Mouse (Mus musculus): ENCODE data around the gene Gas2. TPM values are rescaled to one million over a fixed set of nuclear protein-coding genes. Genes with fewer than 3 reads are reported as not detected.

Gene Gas2
- total RNA-seq (2021): 1 to 10 TPM; 7.6 to 7.9 TPM
- long read RNA-seq, experiment 1, partial matches to known transcripts: 0 of 11 reads
- long read RNA-seq, experiment 1, other reads (novel, unspliced or antisense): 9 of 11 reads
- long read RNA-seq, experiment 2, partial matches to known transcripts: 0 of 11 reads
- long read RNA-seq, experiment 2, other reads (novel, unspliced or antisense): 8 of 11 reads

- DNase-seq: peak; percentile 93 to 94
- intact Hi-C loops (cut with DNase I): loop anchor here (5.0 kb wide), 1 partner anchor 111 kb away; no protein-coding TSS in a partner anchor
These were observed at the start of gene Gas2 for GRCm38 (mm10) chr7:51861250-51862096. TSS of gene Gas2 (plus strand) at chr7:51862015.

- DNase-seq: no peak
- intact Hi-C loops (cut with DNase I): no loop called here
These were observed 46.1 kb upstream of the Gas2 start for GRCm38 (mm10) chr7:51815473-51816282.

GRCm38 (mm10) chr7:51816283-51816839 lies 45.5 kb upstream of the Gas2 start:
- intact Hi-C loops (cut with DNase I): no loop called here

GRCm38 (mm10) chr7:51818251-51818974 lies 43.4 kb upstream of the Gas2 start:
- DNase-seq: no peak
- intact Hi-C loops (cut with DNase I): no loop called here

More at GRCm38 (mm10) chr7:51816283-51816839, 45.5 kb upstream of the Gas2 start:
- no peak for DNase-seq

GRCm38 (mm10) chr7:51819891-51820290 lies 41.9 kb upstream of the Gas2 start:
- DNase-seq: no peak
- intact Hi-C loops (cut with DNase I): no loop called here

GRCm38 (mm10) chr7:51821467-51821866 lies 40.3 kb upstream of the Gas2 start:
- no peak for DNase-seq

GRCm38 (mm10) chr7:51823562-51824338 lies 38.1 kb upstream of the Gas2 start:
- intact Hi-C loops (cut with DNase I): no loop called here

More at GRCm38 (mm10) chr7:51821467-51821866, 40.3 kb upstream of the Gas2 start:
- intact Hi-C loops (cut with DNase I): no loop called here

GRCm38 (mm10) chr7:51831917-51832316 lies 29.9 kb upstream of the Gas2 start:
- DNase-seq: peak in 1 of 2 experiments; percentile 7
- intact Hi-C loops (cut with DNase I): no loop called here

More at GRCm38 (mm10) chr7:51823562-51824338, 38.1 kb upstream of the Gas2 start:
- DNase-seq: no peak

GRCm38 (mm10) chr7:51840515-51840914 lies 21.3 kb upstream of the Gas2 start:
- no peak for DNase-seq
- intact Hi-C loops (cut with DNase I): no loop called here

GRCm38 (mm10) chr7:51850877-51851276 lies 10.9 kb upstream of the Gas2 start:
- intact Hi-C loops (cut with DNase I): no loop called here
- no peak for DNase-seq

- no peak for DNase-seq
These were observed 9.8 kb upstream of the Gas2 start for GRCm38 (mm10) chr7:51851890-51852507.

GRCm38 (mm10) chr7:51862097-51862492 lies 280 bp downstream of the Gas2 start, which contains the start of gene Fancf:
TSS of gene Fancf (minus strand) at chr7:51862267.
- DNase-seq: peak; percentile 98 to 99
- intact Hi-C loops (cut with DNase I): loop anchor here (5.0 kb wide), 1 partner anchor 110 kb away; no protein-coding TSS in a partner anchor

More at GRCm38 (mm10) chr7:51851890-51852507, 9.8 kb upstream of the Gas2 start:
- intact Hi-C loops (cut with DNase I): no loop called here

GRCm38 (mm10) chr7:51862842-51863241 lies 1.0 kb downstream of the Gas2 start:
- intact Hi-C loops (cut with DNase I): loop anchor here (5.0 kb wide), 1 partner anchor 109 kb away; no protein-coding TSS in a partner anchor
- DNase-seq: no peak

- intact Hi-C loops (cut with DNase I): no loop called here
- no peak for DNase-seq
These were observed 3.5 kb downstream of the Gas2 start for GRCm38 (mm10) chr7:51865336-51865735.

GRCm38 (mm10) chr7:51867983-51868382 lies 6.2 kb downstream of the Gas2 start:
- intact Hi-C loops (cut with DNase I): no loop called here
- no peak for DNase-seq

- intact Hi-C loops (cut with DNase I): no loop called here
- DNase-seq: no peak
These were observed 10.2 kb downstream of the Gas2 start for GRCm38 (mm10) chr7:51872041-51872440.

- intact Hi-C loops (cut with DNase I): no loop called here
- DNase-seq: no peak
These were observed 10.8 kb downstream of the Gas2 start for GRCm38 (mm10) chr7:51872597-51872996.

- DNase-seq: no peak
These were observed 14.5 kb downstream of the Gas2 start for GRCm38 (mm10) chr7:51876316-51876715.

More at GRCm38 (mm10) chr7:51876316-51876715, 14.5 kb downstream of the Gas2 start:
- intact Hi-C loops (cut with DNase I): no loop called here
